Mouse (Mus musculus) testis, adult 2 months (tissue): Measurements from ENCODE around the gene Htra3.

Source experiments
- CTCF ChIP-seq: fragments of 200-500 bp; IDR thresholded peaks from 2 replicates; pipeline ENCODE4 v1.5.1; 2012; ENCODE audit warnings: low read depth, mild to moderate bottlenecking, inconsistent platforms, low read length, moderate library complexity; ENCODE audit not compliant: control insufficient read depth, insufficient read depth, insufficient replicate concordance
- POLR2A ChIP-seq: fragments of 200-500 bp; IDR thresholded peaks from 2 replicates; pipeline ENCODE4 v1.6.1; 2012; ENCODE audit warnings: low read depth, mild to moderate bottlenecking, inconsistent platforms, low read length, moderate library complexity; ENCODE audit not compliant: control insufficient read depth

DNA sequence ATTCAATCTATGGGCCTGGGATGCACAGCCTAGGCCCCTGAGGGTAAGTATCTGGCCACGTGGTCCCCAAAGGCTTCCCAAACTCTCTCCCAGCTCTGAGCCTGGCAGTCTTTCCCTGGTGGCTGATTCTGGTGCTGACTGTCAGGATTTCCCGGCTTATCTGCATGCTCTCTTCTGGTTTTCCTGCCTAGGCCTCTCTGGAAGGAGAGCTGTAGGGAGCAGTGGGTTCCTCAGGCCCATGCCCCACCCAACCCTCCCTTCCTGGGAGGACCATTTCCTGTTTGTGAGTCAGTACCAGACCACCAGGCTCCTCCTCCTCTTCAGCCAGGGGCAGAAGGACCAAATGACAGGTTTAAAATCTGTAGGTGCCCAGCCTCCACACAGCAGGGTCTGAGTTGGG is 43.1 kb upstream of the Htra3 start:
- no peak for TF ChIP-seq CTCF
- TF ChIP-seq POLR2A: no peak
